Mouse (Mus musculus) ES-Bruce4 (cell line): ENCODE results near the gene Gm17364.

Experiments
- CTCF ChIP-seq: IDR thresholded peaks from one replicate; pipeline ENCODE4 v1.8.1; 2011; ENCODE audit warnings: low read depth, low read length
- EP300 ChIP-seq: IDR thresholded peaks from 2 replicates; pipeline ENCODE4 v1.6.1; 2011; ENCODE audit warnings: low read depth, low read length; ENCODE audit not compliant: insufficient read depth
- POLR2A ChIP-seq: IDR thresholded peaks from one replicate; pipeline ENCODE4 v1.8.1; 2011; ENCODE audit warnings: low read length; ENCODE audit not compliant: insufficient read depth

GRCm38 (mm10) chr13:41296396-41296795 is 22.6 kb upstream of the Gm17364 start:
- TF ChIP-seq POLR2A, result no peak
- no peak for TF ChIP-seq CTCF
- no peak for TF ChIP-seq EP300
